Mouse (Mus musculus) thymus, postnatal 0 days (tissue): ENCODE data around the gene Kctd19. TPM values are rescaled to one million over a fixed set of nuclear protein-coding genes. Genes with fewer than 3 reads are reported as not detected.
A peak's percentile ranks its signal among the peaks of the same experiment; 100 is the strongest.

Experiments
- DNase-seq: peaks from one replicate; pipeline ENCODE4 v3.0.0-alpha.2; 2015; ENCODE audit warnings: low spot score
- polyA plus RNA-seq: library from polyadenylated mRNA; unstranded; fragments of >200 nt; fragmentation: Nextera tagmentation; extraction: Ambion mirVana; gene quantifications from 2 replicates; pipeline ENCODE4 v1.2.1, GENCODE M21; 2015

Gene Kctd19
- polyA plus RNA-seq, 1 experiment from 2014 or later, result 0.04 TPM

DNA sequence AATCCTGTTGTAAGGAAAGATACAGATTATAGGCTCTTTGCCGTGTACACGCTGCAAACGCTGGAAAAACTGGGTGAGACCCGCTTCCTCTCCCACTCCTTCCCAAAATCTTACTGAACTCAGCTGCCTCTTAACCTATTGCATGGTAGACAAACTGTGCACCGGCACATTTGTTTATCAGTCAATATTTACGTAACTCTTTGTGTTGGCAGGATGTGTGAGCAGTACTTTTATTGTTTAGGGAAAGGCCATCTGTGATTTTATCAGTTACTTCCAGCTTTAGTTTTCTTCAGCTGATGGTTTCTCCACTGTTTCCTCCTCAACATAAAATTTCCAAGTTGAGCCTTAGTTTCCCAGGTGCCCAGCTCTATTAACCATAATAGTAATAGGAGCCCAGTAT lies 13.6 kb upstream of the Kctd19 start:
- DNase-seq, result no peak

DNA sequence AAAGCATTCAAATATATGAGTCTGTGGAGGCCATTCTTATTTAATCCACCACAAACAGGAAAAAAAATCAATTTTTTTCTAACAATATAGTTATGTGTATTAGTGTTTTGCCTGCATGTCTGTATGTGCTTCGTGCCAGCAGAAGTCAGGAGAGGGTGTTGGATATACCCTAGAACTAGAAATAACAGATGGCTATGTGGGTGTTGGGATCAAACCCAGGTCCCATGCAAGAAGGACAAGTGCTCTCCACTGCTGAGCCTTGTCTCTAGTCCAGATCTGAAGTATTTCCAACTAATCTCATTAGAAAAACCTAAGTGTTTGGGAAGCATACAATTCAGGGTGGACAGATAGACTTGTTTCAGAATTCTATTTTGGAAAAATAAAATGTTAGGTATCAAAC lies 8.7 kb upstream of the Kctd19 start:
- DNase-seq, result no peak

DNA sequence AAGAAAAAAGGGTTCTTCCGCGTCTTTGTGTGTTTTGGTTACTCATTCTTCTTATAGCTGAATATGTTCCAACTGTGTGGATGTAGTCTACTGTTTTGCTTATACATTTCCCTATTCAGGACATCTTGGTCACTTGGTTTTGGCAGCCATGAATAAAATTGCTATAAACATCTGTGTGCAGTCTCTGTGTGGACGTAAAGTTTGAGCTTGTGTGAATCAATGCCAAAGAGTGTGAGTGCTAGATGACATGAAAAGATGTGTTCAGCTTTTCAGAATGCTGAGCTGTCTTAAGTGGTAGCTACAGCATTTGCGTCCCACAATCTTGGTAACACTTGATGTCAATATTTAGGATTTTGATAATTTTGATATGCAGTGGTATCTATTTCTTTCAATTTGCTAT lies 6.5 kb upstream of the Kctd19 start:
- DNase-seq, result no peak

- DNase-seq, result no peak
These were observed 5.7 kb upstream of the Kctd19 start for GRCm38 (mm10) chr8:105418992-105419391.

- no peak for DNase-seq
These were observed 3.4 kb downstream of the Kctd19 start for GRCm38 (mm10) chr8:105409947-105410346.

GRCm38 (mm10) chr8:105408331-105408730 lies 5.0 kb downstream of the Kctd19 start:
- no peak for DNase-seq

- no peak for DNase-seq
These were observed 6.9 kb downstream of the Kctd19 start for GRCm38 (mm10) chr8:105406416-105406815.

DNA sequence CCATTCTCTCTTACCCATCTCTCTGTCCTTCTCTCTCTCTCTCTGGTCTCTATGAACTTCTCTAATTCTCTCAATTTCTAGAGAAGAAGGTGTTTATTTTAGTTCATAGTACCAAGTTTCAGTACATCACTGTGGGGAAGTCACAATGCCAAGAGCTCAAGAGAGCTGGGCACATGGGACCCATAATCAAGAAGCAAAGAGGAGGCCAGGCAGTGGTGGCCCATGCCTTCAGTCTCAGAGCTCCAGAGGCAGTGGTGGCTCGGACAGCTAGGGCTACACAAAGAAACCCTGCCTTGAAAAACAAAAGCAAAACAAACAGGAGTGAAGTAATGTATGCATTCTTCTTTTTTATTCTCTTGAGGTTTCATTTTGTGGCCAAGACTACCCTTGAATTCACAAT lies 8.8 kb downstream of the Kctd19 start:
- no peak for DNase-seq

DNA sequence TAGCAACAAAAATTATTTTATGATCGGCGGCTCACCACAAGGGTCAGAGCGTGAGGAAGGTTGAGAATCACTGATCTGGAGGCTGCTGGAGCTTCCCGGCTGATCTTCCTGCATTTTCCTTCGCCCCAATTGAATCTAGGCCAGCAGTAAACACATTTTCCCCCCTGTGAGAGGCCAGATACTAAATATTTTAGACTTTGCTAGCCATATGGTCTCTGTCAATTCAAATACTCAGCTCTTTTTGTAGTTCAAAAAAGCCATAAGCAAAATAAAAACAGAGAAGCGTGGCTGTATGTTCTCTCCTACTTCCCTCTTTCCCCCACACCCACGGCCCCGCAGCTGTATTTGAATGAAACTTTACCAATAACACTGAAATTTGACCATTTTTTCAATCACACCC lies 9.8 kb downstream of the Kctd19 start:
- DNase-seq, result no peak

GRCm38 (mm10) chr8:105400016-105400415 lies 13.3 kb downstream of the Kctd19 start:
- DNase-seq, result no peak

GRCm38 (mm10) chr8:105397747-105398146 lies 15.6 kb downstream of the Kctd19 start:
- DNase-seq, result peak; percentile 37

DNA sequence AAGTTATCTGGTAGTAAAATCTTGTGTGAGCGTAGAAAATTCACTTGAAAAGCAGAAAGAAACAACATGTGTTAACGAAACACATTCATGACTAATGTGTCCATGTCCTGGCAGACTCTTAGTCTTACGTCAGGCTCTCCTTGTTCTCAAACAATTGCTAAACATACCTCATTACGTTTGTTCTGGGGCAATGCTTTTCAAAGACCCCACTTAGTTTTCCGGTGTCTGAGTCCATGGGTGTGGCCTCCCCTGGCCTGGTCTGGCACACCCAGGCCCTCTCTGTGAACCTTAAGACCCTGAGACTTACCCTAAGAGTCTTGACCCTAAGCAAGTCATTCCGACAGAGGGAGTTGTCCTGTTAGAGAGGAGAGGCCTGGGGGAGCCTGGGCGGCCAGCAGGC lies 19.4 kb downstream of the Kctd19 start:
- DNase-seq, result no peak

- DNase-seq, result no peak
These were observed 20.1 kb downstream of the Kctd19 start for GRCm38 (mm10) chr8:105393089-105393787.

GRCm38 (mm10) chr8:105389096-105389495 lies 24.2 kb downstream of the Kctd19 start:
- DNase-seq, result no peak

- no peak for DNase-seq
These were observed 26.2 kb downstream of the Kctd19 start for GRCm38 (mm10) chr8:105387151-105387550.

DNA sequence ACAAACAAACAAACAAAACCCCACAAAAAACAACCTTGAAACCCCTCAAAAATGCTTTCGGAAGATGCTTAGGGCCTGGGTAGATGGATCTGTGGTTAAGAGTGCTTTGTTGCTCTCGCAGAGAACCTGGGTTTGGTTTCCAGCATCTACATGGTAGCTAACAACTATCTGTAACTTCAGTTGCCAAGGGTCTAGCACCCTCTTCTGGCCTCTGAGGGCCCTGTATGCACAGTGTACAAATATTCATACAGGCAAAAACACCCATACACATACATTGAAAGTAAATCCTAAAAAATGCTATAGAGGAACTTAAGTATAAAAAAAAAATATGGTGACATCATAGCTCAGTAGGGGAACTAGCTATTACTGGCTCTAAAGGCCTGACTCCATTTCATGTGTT lies 29.2 kb downstream of the Kctd19 start:
- DNase-seq, result no peak

DNA sequence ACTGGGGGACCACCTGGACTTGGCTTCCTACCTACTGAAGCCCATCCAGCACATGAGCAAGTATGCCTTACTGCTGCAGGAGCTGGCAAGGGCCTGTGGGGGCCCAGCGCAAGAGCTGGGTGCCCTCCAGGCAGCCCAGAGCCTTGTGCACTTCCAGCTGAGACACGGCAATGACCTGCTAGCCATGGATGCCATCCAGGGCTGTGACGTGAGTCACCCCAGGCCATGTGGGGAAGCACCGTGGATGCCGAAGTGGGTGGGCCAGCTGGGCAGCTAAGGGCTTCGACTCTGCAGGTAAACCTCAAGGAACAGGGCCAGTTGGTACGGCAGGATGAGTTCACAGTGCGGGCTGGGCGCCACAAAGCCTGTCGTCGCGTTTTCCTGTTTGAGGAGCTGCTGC lies 33.0 kb downstream of the Kctd19 start:
- DNase-seq, result no peak

DNA sequence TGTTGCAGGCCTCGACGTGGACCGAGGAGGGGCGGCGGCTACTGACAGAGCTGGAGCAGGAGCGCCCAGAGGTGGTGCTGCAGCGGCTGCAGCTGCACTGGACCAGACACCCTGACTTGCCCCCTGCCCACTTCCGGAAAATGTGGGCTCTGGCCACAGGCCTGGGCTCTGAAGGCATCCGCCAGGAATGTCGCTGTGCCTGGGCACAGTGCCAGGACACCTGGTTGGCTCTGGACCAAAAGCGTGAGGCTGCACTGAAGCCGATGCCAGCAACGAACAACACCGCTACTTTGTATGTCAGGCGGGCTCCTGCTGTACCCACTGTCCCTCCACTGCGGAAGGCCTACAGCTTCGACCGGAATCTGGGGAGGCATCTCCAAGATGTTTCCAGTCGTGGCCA lies 34.6 kb downstream of the Kctd19 start:
- no peak for DNase-seq

DNA sequence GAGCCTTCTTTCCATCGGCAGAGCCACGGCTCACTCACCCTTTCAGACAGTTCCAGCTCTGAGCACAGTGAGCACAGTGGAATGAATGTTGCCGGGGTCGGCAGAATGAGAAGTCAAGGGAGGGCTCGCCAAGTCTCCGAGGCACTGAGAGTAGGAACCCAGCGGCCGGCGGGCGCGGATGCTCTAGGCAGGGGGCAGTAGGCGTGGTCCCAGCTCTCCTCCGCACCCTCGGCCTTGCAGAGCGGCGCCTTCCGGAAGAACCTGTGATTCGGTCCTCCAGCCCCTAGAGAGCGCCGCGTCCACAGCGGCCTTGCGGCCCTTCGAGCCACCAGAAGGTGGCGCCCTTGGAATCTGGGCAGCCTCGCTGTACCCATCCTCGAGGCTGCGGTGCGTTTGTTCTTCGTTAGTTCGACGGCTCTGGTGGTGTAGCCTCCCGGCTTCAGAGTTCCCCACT lies 38.8 kb downstream of the Kctd19 start:
- peak; percentile 28 for DNase-seq

GRCm38 (mm10) chr8:105373032-105373431 lies 40.3 kb downstream of the Kctd19 start, which contains the start of gene Plekhg4:
Plekhg4 (plus strand) TSS chr8:105373274.
- DNase-seq, result no peak

- no peak for DNase-seq
These were observed 40.8 kb downstream of the Kctd19 start for GRCm38 (mm10) chr8:105372473-105372872.

GRCm38 (mm10) chr8:105367107-105367506 lies 46.2 kb downstream of the Kctd19 start:
- peak; percentile 28 for DNase-seq
